Comparison of ENCODE assay signal across 11 mouse cellular contexts in genomic region chr14:120307963-120308362, GRCm38 (mm10). TPM values are rescaled to one million over a fixed set of nuclear protein-coding genes. Genes with fewer than 3 reads are reported as not detected.
A peak's percentile ranks its signal among the peaks of the same experiment; 100 is the strongest.
DNase-seq lines count a peak whose midpoint lies in the region; ATAC-seq and TF ChIP-seq lines count a peak whose summit lies in the region.
"Had no signal": no experiment of that assay in that cellular context is flagged by ENCODE, and none has a peak within 500 bp of the region (broad histone marks: within the 10 kb centered on the region; RNA-seq: fewer than 3 reads in every experiment).

No protein-coding gene starts in this region.

- peak overlapping the region; percentile 3; the same call in 1 of the 2 replicates for H3K4me2 ChIP-seq in heart, postnatal 0 days (ENCODE audit: low read depth, low read length)
- H3K4me2 ChIP-seq: forebrain, embryonic 15.5 days; midbrain, embryonic 12.5 days had no signal

- H3K9me3 ChIP-seq in ES-Bruce4 (replicated peaks; ENCODE audit: control insufficient read depth, insufficient read depth, low read length, poor library complexity, severe bottlenecking): no peaks in the 10 kb centered on the region
- no peaks in the 10 kb centered on the region for H3K9me3 ChIP-seq in heart, postnatal 0 days (replicated peaks; ENCODE audit: control insufficient read depth, low read length)
- H3K9me3 ChIP-seq: forebrain, embryonic 15.5 days; midbrain, embryonic 12.5 days had no signal

- peaks cover 6% of the 10 kb centered on the region for H3K4me1 ChIP-seq in ES-Bruce4 (ENCODE audit: control insufficient read depth, insufficient read depth, low read length)
- peaks cover 70% of the 10 kb centered on the region for H3K4me1 ChIP-seq in heart, postnatal 0 days (ENCODE audit: control insufficient read depth, insufficient read depth)

- DNase-seq in layer of hippocampus, adult 2 months (ENCODE audit: low spot score in 2 of 2): peak in 1 of 2 experiments; percentile 59
- DNase-seq in layer of hippocampus, adult 8-10 months (ENCODE audit: low spot score in 2 of 2): no peak
- peak; percentile 69 for DNase-seq in adipocyte (ENCODE audit: low spot score)
- peak; percentile 49 for DNase-seq in heart, postnatal 0 days (ENCODE audit: low spot score)
- DNase-seq in urinary bladder, postnatal 36 days (ENCODE audit: low spot score in 2 of 2): no peak
- DNase-seq in B cell, adult 2 months: no peak
- DNase-seq in urinary bladder, postnatal 25 days (ENCODE audit: low spot score): no peak
- DNase-seq: cerebellum, postnatal 14 days had no signal

- no peak overlapping the region for H3K9ac ChIP-seq in ES-Bruce4 (ENCODE audit: low read depth, poor library complexity, severe bottlenecking)
- H3K9ac ChIP-seq in heart, postnatal 0 days (replicated peaks; ENCODE audit: low read depth, low read length): no peak overlapping the region
- H3K9ac ChIP-seq: forebrain, embryonic 15.5 days; midbrain, embryonic 12.5 days had no signal

- H3K4me3 ChIP-seq in layer of hippocampus, adult 2 months: no peak overlapping the region
- H3K4me3 ChIP-seq in ES-Bruce4 (ENCODE audit: low read depth, low read length): no peak overlapping the region
- H3K4me3 ChIP-seq in heart, postnatal 0 days (ENCODE audit: low read depth, low read length): no peak overlapping the region
- H3K4me3 ChIP-seq: forebrain, embryonic 15.5 days; midbrain, embryonic 12.5 days had no signal

- H3K36me3 ChIP-seq in ES-Bruce4 (ENCODE audit: control insufficient read depth, insufficient read depth, low read length, poor library complexity, severe bottlenecking): no peaks in the 10 kb centered on the region
- no peaks in the 10 kb centered on the region for H3K36me3 ChIP-seq in heart, postnatal 0 days (replicated peaks; ENCODE audit: control insufficient read depth, insufficient read depth, low read length)
- H3K36me3 ChIP-seq: forebrain, embryonic 15.5 days; midbrain, embryonic 12.5 days had no signal

- ATAC-seq in heart, postnatal 0 days (ENCODE audit: insufficient read depth, low read depth): peak; percentile 40
- ATAC-seq: forebrain, embryonic 15.5 days had no signal

- no peaks in the 10 kb centered on the region for H3K27me3 ChIP-seq in ES-Bruce4 (ENCODE audit: control insufficient read depth, insufficient read depth, low read length, poor library complexity, severe bottlenecking)
- no peaks in the 10 kb centered on the region for H3K27me3 ChIP-seq in heart, postnatal 0 days (ENCODE audit: control insufficient read depth, insufficient read depth, low read length)
- H3K27me3 ChIP-seq: forebrain, embryonic 15.5 days; midbrain, embryonic 12.5 days had no signal

- no peak for TF ChIP-seq POLR2A in ES-Bruce4 (IDR thresholded peaks at IDR 0.05; ENCODE audit: insufficient read depth, low read length)

- peak overlapping the region; percentile 70 for H3K27ac ChIP-seq in layer of hippocampus, adult 2 months
- peak overlapping the region; percentile 36 for H3K27ac ChIP-seq in ES-Bruce4 (ENCODE audit: insufficient read depth, low read length)
- peak overlapping the region; percentile 69 for H3K27ac ChIP-seq in heart, postnatal 0 days (ENCODE audit: low read depth)
- H3K27ac ChIP-seq: forebrain, embryonic 15.5 days; midbrain, embryonic 12.5 days had no signal

- 11% methylated on average over 4 of the region's 4 CpGs for WGBS in heart, postnatal 0 days

- no peak for TF ChIP-seq EP300 in ES-Bruce4 (IDR thresholded peaks at IDR 0.05; ENCODE audit: insufficient read depth, low read depth, low read length)
- no peak for TF ChIP-seq EP300 in heart, postnatal 0 days (IDR thresholded peaks at IDR 0.05; ENCODE audit: low read depth)

- no peak for TF ChIP-seq CTCF in layer of hippocampus, adult 2 months (conservative IDR thresholded peaks at IDR 0.05)
- no peak for TF ChIP-seq CTCF in ES-Bruce4 (IDR thresholded peaks at IDR 0.05; ENCODE audit: low read depth, low read length)
- TF ChIP-seq CTCF in heart, postnatal 0 days (IDR thresholded peaks at IDR 0.05; ENCODE audit: low read depth): no peak

RNA-seq across cellular contexts. Expression of gene Mbnl2, which starts 32.5 kb away (rescaled TPM):
- 100 to 1,000 TPM; 244 to 250 TPM for total RNA-seq in layer of hippocampus, adult 2 months (2021)
- 100 to 1,000 TPM; 203 to 270 (median 247) TPM for total RNA-seq in layer of hippocampus, adult 8-10 months (2022)
- 61.8 and 65.4 TPM in 2 replicates for polyA plus RNA-seq in ES-Bruce4 (2011; ENCODE audit: insufficient read depth, insufficient read length, low read depth, missing spikeins)
- total RNA-seq in heart, postnatal 0 days (2014; rRNA removed; ENCODE audit: low replicate concordance): 288 and 337 TPM in 2 replicates
- polyA plus RNA-seq in heart, postnatal 0 days (2015; fragmentation: Nextera tagmentation; extraction: Ambion mirVana): 136 and 137 TPM in 2 replicates

Comparison
In these comparisons a context has a peak if more than half of its experiments do, and no peak if none do; other contexts are left out.
1. DNase-seq: peak in adipocyte (single experiment) and heart, postnatal 0 days (single experiment); none in layer of hippocampus, adult 8-10 months (0 of 2), urinary bladder, postnatal 36 days (0 of 2), B cell, adult 2 months (0 of 2) and urinary bladder, postnatal 25 days (single experiment).
2. Peak in every context shown above with its lines, with median percentiles within 50 percentile points of each other: H3K27ac ChIP-seq.